Mouse (Mus musculus): Measurements from ENCODE around the gene Arntl. TPM values are rescaled to one million over a fixed set of nuclear protein-coding genes. Genes with fewer than 3 reads are reported as not detected.

Arntl gene
- total and polyA plus RNA-seq, 3 experiments = 2.6 to 4.6 (median 3.3) TPM

DNA sequence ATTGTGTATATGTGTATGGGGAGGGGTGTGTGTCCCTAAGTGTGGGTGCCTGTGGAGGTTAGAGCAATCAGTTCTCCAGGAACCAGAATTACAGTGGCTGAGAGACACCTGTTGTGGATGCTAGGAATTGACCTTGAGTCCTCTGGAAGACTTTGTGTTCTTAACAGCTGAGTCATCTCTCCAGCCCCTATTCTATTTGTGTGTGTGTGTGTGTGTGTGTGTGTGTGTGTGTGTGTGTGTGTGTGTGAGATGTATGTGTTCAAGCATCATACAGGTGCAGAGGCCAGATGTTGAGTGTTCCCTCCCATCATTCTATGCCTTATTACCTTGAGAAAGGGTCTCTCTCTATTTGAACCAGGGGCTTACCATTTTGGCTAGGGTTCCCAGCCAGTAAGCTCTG is 13.4 kb upstream of the Arntl start:
- in situ Hi-C loops (cut with MboI; ENCODE audit: low pct_ligation_motif_present, low pct_unique_long_range_greater_than_20kb, low sequenced_read_pairs) = no loop called here
- no peaks in the 10 kb centered on the region for H3K36me3 ChIP-seq (replicated peaks in 1 of 2; ENCODE audit: control insufficient read depth in 1 of 2, insufficient read depth in 1 of 2, low read length in 1 of 2)
- peaks cover 6% of the 10 kb centered on the region for H3K9me3 ChIP-seq (replicated peaks; ENCODE audit: low read length)
- H3K27ac ChIP-seq (ENCODE audit: insufficient read depth, low read depth) = no peak overlapping the region
- H3K27me3 ChIP-seq (replicated peaks) = no peaks in the 10 kb centered on the region
- H3K4me3 ChIP-seq (replicated peaks in 1 of 3; ENCODE audit: low read depth in 2 of 3, low read length in 2 of 3, poor library complexity in 1 of 3) = no peak overlapping the region
- dilution Hi-C loops (cut with MboI; ENCODE audit: extremely low pct_ligation_motif_present, extremely low pct_unique_long_range_greater_than_20kb, low sequenced_read_pairs) = no loop called here
- H3K4me2 ChIP-seq (ENCODE audit: insufficient read depth, low read depth, poor library complexity, severe bottlenecking) = no peak overlapping the region
- TF ChIP-seq JUN (IDR thresholded peaks at IDR 0.05; ENCODE audit: insufficient read depth, low read depth, low read length) = no peak
- no peak for TF ChIP-seq JUND (conservative IDR thresholded peaks at IDR 0.05; ENCODE audit: low read depth, low read length)
- TF ChIP-seq E2F4 (IDR thresholded peaks at IDR 0.05; ENCODE audit: insufficient replicate concordance, low read depth, low read length) = no peak
- TF ChIP-seq MEF2A (IDR thresholded peaks at IDR 0.05; ENCODE audit: borderline replicate concordance, low read depth, low read length) = no peak
- no peak for TF ChIP-seq TCF12 (IDR thresholded peaks at IDR 0.05; ENCODE audit: low read depth, low read length)
- TF ChIP-seq ZNF384 (IDR thresholded peaks at IDR 0.05; ENCODE audit: low read depth, low read length) = no peak
- TF ChIP-seq UBTF (IDR thresholded peaks at IDR 0.05; ENCODE audit: low read depth, low read length) = no peak
- no peak for TF ChIP-seq ETS1 (conservative IDR thresholded peaks at IDR 0.05; ENCODE audit: low read depth, low read length)
- no peak for TF ChIP-seq PAX5 (IDR thresholded peaks at IDR 0.05; ENCODE audit: low read length)
- no peak for TF ChIP-seq USF1 (IDR thresholded peaks at IDR 0.05; ENCODE audit: low read depth, low read length)
- TF ChIP-seq MXI1 (IDR thresholded peaks at IDR 0.05; ENCODE audit: low read depth, low read length) = no peak
- TF ChIP-seq BHLHE40 (IDR thresholded peaks at IDR 0.05; ENCODE audit: low read depth, low read length) = no peak
- no peak for TF ChIP-seq ZKSCAN1 (IDR thresholded peaks at IDR 0.05; ENCODE audit: borderline replicate concordance, low read depth, low read length)
- TF ChIP-seq KAT2A (IDR thresholded peaks at IDR 0.05; ENCODE audit: insufficient replicate concordance, low read length) = no peak
- TF ChIP-seq MAX (IDR thresholded peaks at IDR 0.05; ENCODE audit: low read length) = no peak
- TF ChIP-seq MAZ (IDR thresholded peaks at IDR 0.05; ENCODE audit: low read depth, low read length) = no peak
- TF ChIP-seq RCOR1 (conservative IDR thresholded peaks at IDR 0.05; ENCODE audit: low read depth, low read length) = no peak
- TF ChIP-seq CHD1 (IDR thresholded peaks at IDR 0.05; ENCODE audit: low read depth, low read length) = no peak
- no peak for TF ChIP-seq TBP (conservative IDR thresholded peaks at IDR 0.05; ENCODE audit: low read depth, low read length)
- no peak overlapping the region for H3K9ac ChIP-seq (ENCODE audit: insufficient read depth, low read depth)
- DNase-seq (ENCODE audit: extremely low read depth) = no peak
- H3K79me2 ChIP-seq (replicated peaks; ENCODE audit: control insufficient read depth, extremely low read depth, insufficient read depth, poor library complexity, severe bottlenecking) = no peaks in the 10 kb centered on the region
- H3K4me1 ChIP-seq (ENCODE audit: control insufficient read depth in 1 of 2, insufficient read depth in 2 of 2) = peaks cover 3 to 47% of the 10 kb centered on the region in 2 experiments

- H3K27ac ChIP-seq (ENCODE audit: insufficient read depth, low read depth) = no peak overlapping the region; the same call in 1 of the 2 replicates
- dilution Hi-C loops (cut with MboI; ENCODE audit: extremely low pct_ligation_motif_present, extremely low pct_unique_long_range_greater_than_20kb, low sequenced_read_pairs) = no loop called here
- H3K9me3 ChIP-seq (replicated peaks; ENCODE audit: low read length) = peaks cover 6% of the 10 kb centered on the region
- no peak overlapping the region for H3K4me3 ChIP-seq (replicated peaks in 1 of 3; ENCODE audit: low read depth in 2 of 3, low read length in 2 of 3, poor library complexity in 1 of 3)
- no peak overlapping the region for H3K4me2 ChIP-seq (ENCODE audit: insufficient read depth, low read depth, poor library complexity, severe bottlenecking)
- no peaks in the 10 kb centered on the region for H3K79me2 ChIP-seq (replicated peaks; ENCODE audit: control insufficient read depth, extremely low read depth, insufficient read depth, poor library complexity, severe bottlenecking)
- H3K36me3 ChIP-seq (replicated peaks in 1 of 2; ENCODE audit: control insufficient read depth in 1 of 2, insufficient read depth in 1 of 2, low read length in 1 of 2) = no peaks in the 10 kb centered on the region
- in situ Hi-C loops (cut with MboI; ENCODE audit: low pct_ligation_motif_present, low pct_unique_long_range_greater_than_20kb, low sequenced_read_pairs) = no loop called here
- H3K4me1 ChIP-seq (ENCODE audit: control insufficient read depth in 1 of 2, insufficient read depth in 2 of 2) = peaks cover 3 to 47% of the 10 kb centered on the region in 2 experiments
- H3K27me3 ChIP-seq (replicated peaks) = no peaks in the 10 kb centered on the region
- H3K9ac ChIP-seq (ENCODE audit: insufficient read depth, low read depth) = no peak overlapping the region
- no peak for TF ChIP-seq ZNF384 (IDR thresholded peaks at IDR 0.05; ENCODE audit: low read depth, low read length)
- TF ChIP-seq JUND (conservative IDR thresholded peaks at IDR 0.05; ENCODE audit: low read depth, low read length) = no peak
- TF ChIP-seq USF1 (IDR thresholded peaks at IDR 0.05; ENCODE audit: low read depth, low read length) = no peak
- DNase-seq (ENCODE audit: extremely low read depth) = no peak
Observed at GRCm38 (mm10) chr7:113195271-113195670, 12.0 kb upstream of the Arntl start.
